Mouse (Mus musculus) cerebellum, adult 2 months (tissue): ENCODE measurements around the gene Sucnr1.

ENCODE experiments used
- CTCF ChIP-seq: fragments of 200-500 bp; IDR thresholded peaks from 2 replicates; pipeline ENCODE4 v1.5.1; 2011; ENCODE audit warnings: low read depth, mild to moderate bottlenecking, control low read depth, low read length, moderate library complexity, borderline replicate concordance; ENCODE audit not compliant: insufficient read depth
- POLR2A ChIP-seq: fragments of 200-500 bp; IDR thresholded peaks from 2 replicates; pipeline ENCODE4 v1.6.1; 2011; ENCODE audit warnings: low read length, control low read depth, borderline replicate concordance; ENCODE audit not compliant: insufficient read depth

DNA sequence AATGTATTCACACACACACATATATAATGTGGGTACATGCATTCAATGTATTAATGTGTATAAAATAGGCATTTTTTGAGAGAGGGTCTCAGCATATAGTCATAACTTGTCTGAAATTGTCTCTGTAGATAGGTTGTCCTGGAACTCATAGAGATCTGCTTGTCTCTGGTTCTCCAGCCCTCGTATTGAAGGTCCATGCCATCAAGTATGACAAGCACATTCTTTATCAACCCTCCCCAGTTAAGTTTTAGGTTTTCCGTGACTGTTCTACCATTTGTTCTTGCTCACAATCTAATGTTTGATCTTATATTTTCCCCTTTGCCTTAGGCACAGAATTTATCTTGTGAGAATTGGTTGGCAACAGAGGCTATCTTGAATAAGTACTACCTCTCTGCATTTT, 4.1 kb downstream of the Sucnr1 start:
- no peak for TF ChIP-seq CTCF
- no peak for TF ChIP-seq POLR2A
